Mouse (Mus musculus): ENCODE results near the gene Gdf1. TPM values are rescaled to one million over a fixed set of nuclear protein-coding genes. Genes with fewer than 3 reads are reported as not detected.

Gene Gdf1
- under 1 TPM; 0.51 to 0.95 TPM for polyA plus RNA-seq (2017; shearing (Covaris generic))

GRCm38 (mm10) chr8:70329124-70329834 lies at the start of gene Gdf1:
TSS of gene Gdf1 (plus strand) at chr8:70329817.

GRCm38 (mm10) chr8:70282603-70283135 lies 46.9 kb upstream of the Gdf1 start, which contains the start of gene Homer3:
TSS of gene Homer3 (plus strand) at chr8:70282827.

GRCm38 (mm10) chr8:70302358-70302890 lies 27.2 kb upstream of the Gdf1 start, which contains the start of the genes Ddx49 and Cope:
TSS of gene Ddx49 (minus strand) at chr8:70302489.
TSS of gene Cope (plus strand) at chr8:70302518.

GRCm38 (mm10) chr8:70315624-70316510 lies 13.8 kb upstream of the Gdf1 start, which contains the start of gene Cers1:
TSS of gene Cers1 (plus strand) at chr8:70315775.

GRCm38 (mm10) chr8:70353194-70353817 lies 23.7 kb downstream of the Gdf1 start, which contains the start of gene Upf1:
TSS of gene Upf1 (minus strand) at chr8:70353278.

GRCm38 (mm10) chr8:70373397-70374317 lies 44.0 kb downstream of the Gdf1 start, which contains the start of gene Comp:
TSS of gene Comp (plus strand) at chr8:70373558.

Other genes with a start within 250 kb of the Gdf1 start
- 1 to 10 TPM in 1 of 2 experiments, under 1 TPM in 1; 0.36 to 1.0 TPM for gene Hapln4, start 246.4 kb upstream of the Gdf1 start, polyA plus RNA-seq (2017; shearing (Covaris generic))
- gene Ncan, start 208.9 kb upstream of the Gdf1 start, polyA plus RNA-seq (2017; shearing (Covaris generic)): under 1 TPM; 0.04 to 0.65 TPM
- 10 to 100 TPM; 45.5 to 55.2 TPM for gene Nr2c2ap, start 198.5 kb upstream of the Gdf1 start, polyA plus RNA-seq (2017; shearing (Covaris generic))
- gene Rfxank, start 190.7 kb upstream of the Gdf1 start, polyA plus RNA-seq (2017; shearing (Covaris generic)): 10 to 100 TPM; 40.9 to 46.2 TPM
- gene Borcs8, start 190.3 kb upstream of the Gdf1 start, polyA plus RNA-seq (2017; shearing (Covaris generic)): 10 to 100 TPM; 57.6 to 64.3 TPM
- gene Mef2b, start 190.1 kb upstream of the Gdf1 start, polyA plus RNA-seq (2017; shearing (Covaris generic)): under 1 TPM; 0.58 to 0.80 TPM
- 10 to 100 TPM; 40.1 to 42.8 TPM for gene Tmem161a, start 157.5 kb upstream of the Gdf1 start, polyA plus RNA-seq (2017; shearing (Covaris generic))
- gene Slc25a42, start 117.5 kb upstream of the Gdf1 start, polyA plus RNA-seq (2017; shearing (Covaris generic)): 10 to 100 TPM; 11.3 to 13.4 TPM
- gene Sugp2, start 95.6 kb upstream of the Gdf1 start, polyA plus RNA-seq (2017; shearing (Covaris generic)): 10 to 100 TPM; 34.2 to 37.0 TPM
- gene Armc6, start 95.4 kb upstream of the Gdf1 start, polyA plus RNA-seq (2017; shearing (Covaris generic)): 10 to 100 TPM in 1 of 2 experiments, 1 to 10 TPM in 1; 8.5 to 10.7 TPM
- gene Homer3, start 47.0 kb upstream of the Gdf1 start, polyA plus RNA-seq (2017; shearing (Covaris generic)): 1 to 10 TPM; 1.6 to 8.4 TPM
- gene Ddx49, start 27.3 kb upstream of the Gdf1 start, polyA plus RNA-seq (2017; shearing (Covaris generic)): 10 to 100 TPM; 51.5 to 62.1 TPM
- 100 to 1,000 TPM; 335 to 351 TPM for gene Cope, start 27.3 kb upstream of the Gdf1 start, polyA plus RNA-seq (2017; shearing (Covaris generic))
- under 1 TPM; 0.11 to 0.55 TPM for gene Cers1, start 14.0 kb upstream of the Gdf1 start, polyA plus RNA-seq (2017; shearing (Covaris generic))
- gene Upf1, start 23.5 kb downstream of the Gdf1 start, polyA plus RNA-seq (2017; shearing (Covaris generic)): 10 to 100 TPM; 78.8 to 89.3 TPM
- 1 to 10 TPM; 2.0 to 2.9 TPM for gene Comp, start 43.7 kb downstream of the Gdf1 start, polyA plus RNA-seq (2017; shearing (Covaris generic))
- gene Crtc1, start 109.8 kb downstream of the Gdf1 start, polyA plus RNA-seq (2017; shearing (Covaris generic)): 10 to 100 TPM; 14.4 to 21.9 TPM
- gene Klhl26, start 147.2 kb downstream of the Gdf1 start, polyA plus RNA-seq (2017; shearing (Covaris generic)): 10 to 100 TPM; 18.0 TPM
- not detected for gene Tmem59l, start 157.5 kb downstream of the Gdf1 start, polyA plus RNA-seq (2017; shearing (Covaris generic))
- under 1 TPM; 0.42 to 0.76 TPM for gene Crlf1, start 163.3 kb downstream of the Gdf1 start, polyA plus RNA-seq (2017; shearing (Covaris generic))
- gene Rex1bd, start 176.9 kb downstream of the Gdf1 start, polyA plus RNA-seq (2017; shearing (Covaris generic)): 100 to 1,000 TPM; 103 to 115 TPM
- gene Uba52, start 181.0 kb downstream of the Gdf1 start, polyA plus RNA-seq (2017; shearing (Covaris generic)): 100 to 1,000 TPM; 859 to 975 TPM
- gene Fkbp8, start 197.9 kb downstream of the Gdf1 start, polyA plus RNA-seq (2017; shearing (Covaris generic)): 100 to 1,000 TPM; 362 to 377 TPM
- gene Kxd1, start 198.1 kb downstream of the Gdf1 start, polyA plus RNA-seq (2017; shearing (Covaris generic)): 10 to 100 TPM; 75.4 to 87.4 TPM
- gene Ell, start 209.6 kb downstream of the Gdf1 start, polyA plus RNA-seq (2017; shearing (Covaris generic)): 10 to 100 TPM; 25.3 to 30.2 TPM